Mouse (Mus musculus) spleen, adult 2 months (tissue): ENCODE results near the gene Pnldc1.

Experiments used
- CTCF ChIP-seq: fragments of 200-500 bp; IDR thresholded peaks from 2 replicates; pipeline ENCODE4 v1.5.1; 2011; ENCODE audit warnings: mild to moderate bottlenecking, inconsistent platforms; ENCODE audit not compliant: insufficient read depth, insufficient read length, insufficient replicate concordance; ENCODE audit errors: extremely low read depth
- POLR2A ChIP-seq: fragments of 200-500 bp; IDR thresholded peaks from 2 replicates; pipeline ENCODE4 v1.6.1; 2011; ENCODE audit warnings: low read depth, low read length, inconsistent platforms

- TF ChIP-seq POLR2A = no peak
- no peak for TF ChIP-seq CTCF
These were observed 44.6 kb downstream of the Pnldc1 start for GRCm38 (mm10) chr17:12865407-12865806.
